In the genomic region with DNA sequence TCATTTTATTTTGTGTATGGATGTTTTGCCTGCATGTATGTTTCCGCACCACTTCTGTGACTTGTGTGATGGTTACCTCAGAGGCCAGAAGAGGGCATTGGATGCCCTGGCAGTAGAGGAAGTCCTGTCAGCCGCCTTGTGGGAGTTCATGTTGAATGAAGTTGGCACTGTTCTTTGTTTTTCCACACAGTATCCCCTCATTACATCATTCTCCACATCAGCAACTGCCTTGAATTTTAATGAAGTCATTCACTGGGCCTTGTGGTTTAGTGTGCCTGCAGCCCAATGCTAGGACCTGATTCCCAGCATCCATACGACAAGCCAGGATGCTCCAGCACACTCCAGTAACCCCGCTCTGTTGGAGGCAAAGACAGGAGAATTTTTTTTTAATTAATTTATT, we compare ENCODE assay signal across 1 mouse cellular context.
TF ChIP-seq lines count a peak whose summit lies in the region.

No protein-coding gene starts in this region.

TF ChIP-seq in myocyte, 11 proteins besides CTCF, POLR2A, EP300 and RAD21:
- TF ChIP-seq SRF (IDR thresholded peaks at IDR 0.05; ENCODE audit: control insufficient read depth, insufficient read length, low read depth) (no peak), TCF3 (IDR thresholded peaks at IDR 0.05; ENCODE audit: insufficient read length, low read depth) (no peak), CEBPB (IDR thresholded peaks at IDR 0.05; ENCODE audit: insufficient read depth, poor library complexity, severe bottlenecking) (peak; percentile 52; the same call in 1 of the 2 replicates)
